Mouse (Mus musculus): ENCODE measurements around the gene Gm11111. TPM values are rescaled to one million over a fixed set of nuclear protein-coding genes. Genes with fewer than 3 reads are reported as not detected.

Gm11111 gene
- total and polyA plus RNA-seq, 2 experiments from 2014 or later, result not detected

DNA sequence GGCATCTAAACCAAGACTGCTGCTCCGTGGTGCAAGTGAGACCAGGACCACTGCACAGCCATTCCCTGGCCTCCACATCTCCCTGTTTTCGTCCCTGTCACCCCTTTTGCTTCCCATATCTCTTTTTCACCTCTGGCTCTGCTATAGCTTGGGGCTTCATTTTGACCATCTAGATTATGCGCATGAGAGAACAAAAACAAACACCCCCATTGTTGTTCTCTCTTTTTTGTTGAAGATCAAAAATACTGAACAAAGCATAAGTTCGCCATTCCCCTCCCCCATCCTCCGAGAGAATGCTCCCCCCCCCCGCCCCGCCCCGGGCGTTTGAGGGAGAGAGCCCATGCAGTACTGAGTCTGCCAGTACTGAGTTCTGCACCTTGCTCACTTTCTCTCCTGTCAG, 11.3 kb downstream of the Gm11111 start:
- Histone ChIP-seq H3K4me1 (ENCODE audit: insufficient read depth, low read length) (no peaks in the 10 kb centered on the region), H3K4me2 (ENCODE audit: low read depth, low read length, poor library complexity, severe bottlenecking) (no peak overlapping the region), H3K9me3 (ENCODE audit: low read length) (no peaks in the 10 kb centered on the region), H3K27ac (ENCODE audit: low read depth, low read length) (no peak overlapping the region), H3K27me3 (ENCODE audit: insufficient read depth, low read length) (no peaks in the 10 kb centered on the region), H3K36me3 (ENCODE audit: insufficient read depth, low read length) (no peaks in the 10 kb centered on the region), H3K9ac (replicated peaks; ENCODE audit: low read length, poor library complexity, severe bottlenecking) (no peak overlapping the region), H3K4me3 (ENCODE audit: low read depth, low read length) (no peak overlapping the region)
- DNase-seq (ENCODE audit: low spot score), result no peak
- no peak for ATAC-seq (ENCODE audit: low FRiP score)
- 23% methylated on average over 9 of the region's 9 CpGs for WGBS
- no peak for TF ChIP-seq CTCF (IDR thresholded peaks at IDR 0.05)

DNA sequence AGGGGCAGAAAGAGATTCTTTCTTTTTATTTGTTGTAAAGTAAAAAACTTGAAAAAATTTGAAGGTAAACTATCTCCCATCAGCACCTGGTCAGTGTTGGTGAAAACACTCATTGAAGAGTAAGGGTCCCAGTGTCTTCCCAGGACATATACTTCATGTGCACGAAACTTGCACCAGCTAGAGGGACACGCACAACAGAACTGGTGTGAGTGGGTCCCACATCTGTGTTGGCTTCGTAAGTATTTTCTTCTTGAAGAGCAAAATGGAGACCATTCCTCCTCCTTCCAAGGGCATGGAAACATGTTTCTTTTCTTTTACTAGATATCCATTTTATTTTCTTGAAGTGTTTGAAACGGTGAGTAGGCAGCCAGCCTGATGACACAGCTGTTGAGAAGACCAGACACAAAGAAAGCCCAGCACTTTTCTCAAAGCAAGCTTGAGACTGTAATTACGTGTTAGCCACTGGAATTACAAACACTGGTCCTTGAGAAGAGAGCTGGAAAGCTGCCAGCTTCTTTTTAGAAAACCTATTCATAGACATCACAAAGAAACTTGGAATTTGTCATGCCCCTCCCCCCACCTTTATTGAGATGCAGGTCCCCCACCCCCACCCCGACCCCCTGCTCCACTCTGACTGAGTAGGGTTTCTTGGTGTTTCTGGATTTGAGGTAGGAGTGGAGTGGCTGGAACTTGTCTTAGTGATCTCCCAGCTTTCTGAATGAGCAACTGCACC, 14.1 kb downstream of the Gm11111 start:
- H3K9me3 ChIP-seq (ENCODE audit: low read length), result no peaks in the 10 kb centered on the region
- H3K4me2 ChIP-seq (ENCODE audit: low read depth, low read length, poor library complexity, severe bottlenecking), result no peak overlapping the region
- no peaks in the 10 kb centered on the region for H3K36me3 ChIP-seq (ENCODE audit: insufficient read depth, low read length)
- DNase-seq (ENCODE audit: low spot score), result peak; percentile 33
- H3K27ac ChIP-seq (ENCODE audit: low read depth, low read length), result no peak overlapping the region
- no peak overlapping the region for H3K4me3 ChIP-seq (ENCODE audit: low read depth, low read length)
- H3K9ac ChIP-seq (replicated peaks; ENCODE audit: low read length, poor library complexity, severe bottlenecking), result no peak overlapping the region
- 29% methylated on average over 6 of the region's 6 CpGs for WGBS
- no peaks in the 10 kb centered on the region for H3K27me3 ChIP-seq (ENCODE audit: insufficient read depth, low read length)
- no peak for TF ChIP-seq CTCF (IDR thresholded peaks at IDR 0.05)
- no peak for ATAC-seq (ENCODE audit: low FRiP score)
- H3K4me1 ChIP-seq (ENCODE audit: insufficient read depth, low read length), result no peaks in the 10 kb centered on the region

DNA sequence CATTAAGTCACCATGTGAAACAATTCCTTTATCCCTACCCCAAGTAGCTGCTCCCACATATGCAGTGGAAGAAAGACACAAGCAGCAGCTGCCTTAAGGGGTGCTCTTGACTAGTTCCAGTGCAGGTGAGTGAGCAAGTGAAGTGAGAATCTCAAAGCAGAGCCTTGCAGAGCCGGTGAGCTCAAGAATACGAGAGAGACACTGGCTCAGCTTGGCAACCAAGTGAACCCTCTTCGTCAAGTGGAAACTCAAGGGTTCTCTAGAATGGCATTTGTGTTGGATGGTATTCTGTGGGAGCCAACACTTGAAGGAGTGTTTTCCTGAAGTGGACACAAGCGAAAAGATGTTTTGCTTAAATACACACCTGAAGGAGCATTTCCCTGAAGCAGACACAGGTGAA, 16.0 kb downstream of the Gm11111 start:
- Histone ChIP-seq H3K4me1 (ENCODE audit: insufficient read depth, low read length) (no peaks in the 10 kb centered on the region), H3K27ac (ENCODE audit: low read depth, low read length) (no peak overlapping the region), H3K4me3 (ENCODE audit: low read depth, low read length) (no peak overlapping the region), H3K4me2 (ENCODE audit: low read depth, low read length, poor library complexity, severe bottlenecking) (no peak overlapping the region), H3K36me3 (ENCODE audit: insufficient read depth, low read length) (no peaks in the 10 kb centered on the region), H3K9ac (replicated peaks; ENCODE audit: low read length, poor library complexity, severe bottlenecking) (no peak overlapping the region), H3K9me3 (ENCODE audit: low read length) (no peaks in the 10 kb centered on the region), H3K27me3 (ENCODE audit: insufficient read depth, low read length) (no peaks in the 10 kb centered on the region)
- ATAC-seq (ENCODE audit: low FRiP score) (no peak), DNase-seq (ENCODE audit: low spot score) (no peak)
- TF ChIP-seq CTCF (IDR thresholded peaks at IDR 0.05), result no peak
- 94% methylated on average over 4 of the region's 4 CpGs for WGBS

DNA sequence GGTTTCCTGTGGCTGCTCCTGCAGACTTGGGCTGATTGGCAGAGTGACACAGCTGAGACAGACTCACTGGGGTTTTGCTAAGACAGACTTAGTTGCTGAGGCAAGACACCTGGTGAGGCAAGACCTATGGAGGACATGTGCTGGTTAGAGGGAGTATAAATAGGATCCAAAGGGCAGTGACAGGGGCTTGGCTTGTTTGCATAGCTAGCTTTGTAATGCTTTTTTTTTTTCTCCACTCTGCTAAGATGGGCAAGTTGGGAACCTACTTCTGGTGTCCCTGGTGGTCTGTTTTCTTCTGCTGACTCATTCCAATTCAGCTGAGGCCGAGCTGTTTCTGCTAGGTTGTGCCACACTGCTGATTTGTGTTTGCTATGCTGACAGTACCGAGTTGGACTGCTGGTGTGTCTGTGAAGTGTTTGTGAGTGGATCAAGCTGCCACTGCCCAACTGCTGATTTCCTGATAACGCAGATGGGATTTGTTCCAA, 16.6 kb downstream of the Gm11111 start:
- no peak overlapping the region for H3K4me3 ChIP-seq (ENCODE audit: low read depth, low read length)
- no peak for ATAC-seq (ENCODE audit: low FRiP score)
- no peaks in the 10 kb centered on the region for H3K27me3 ChIP-seq (ENCODE audit: insufficient read depth, low read length)
- no peak overlapping the region for H3K9ac ChIP-seq (replicated peaks; ENCODE audit: low read length, poor library complexity, severe bottlenecking)
- no peaks in the 10 kb centered on the region for H3K36me3 ChIP-seq (ENCODE audit: insufficient read depth, low read length)
- no peak overlapping the region for H3K4me2 ChIP-seq (ENCODE audit: low read depth, low read length, poor library complexity, severe bottlenecking)
- no peak for DNase-seq (ENCODE audit: low spot score)
- H3K9me3 ChIP-seq (ENCODE audit: low read length), result no peaks in the 10 kb centered on the region
- H3K27ac ChIP-seq (ENCODE audit: low read depth, low read length), result no peak overlapping the region
- WGBS, result 65% methylated on average over 3 of the region's 3 CpGs
- no peaks in the 10 kb centered on the region for H3K4me1 ChIP-seq (ENCODE audit: insufficient read depth, low read length)
- TF ChIP-seq CTCF (IDR thresholded peaks at IDR 0.05), result no peak

DNA sequence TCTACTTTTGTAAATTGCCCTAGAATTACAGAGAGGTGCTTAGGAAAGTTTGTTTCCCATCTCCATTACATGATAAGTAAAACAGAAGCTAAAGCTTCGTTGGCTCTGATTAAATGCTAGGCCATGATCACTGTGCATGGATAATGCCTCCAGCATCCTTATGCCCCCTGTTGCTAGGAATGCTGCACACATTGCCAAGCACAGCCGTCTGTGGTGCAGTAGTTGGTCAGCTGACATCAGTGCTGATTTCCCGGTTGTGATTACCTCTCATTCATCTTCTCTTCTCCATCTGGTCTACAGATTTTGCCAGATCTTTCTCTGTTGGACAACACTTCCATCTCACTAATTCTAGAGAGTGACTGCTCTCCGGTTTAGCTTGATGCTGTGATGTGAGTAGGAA, 19.9 kb downstream of the Gm11111 start:
- ATAC-seq (ENCODE audit: low FRiP score) (no peak), DNase-seq (ENCODE audit: low spot score) (peak; percentile 79)
- WGBS, result 61% methylated on average over 4 of the region's 4 CpGs
- Histone ChIP-seq H3K4me3 (ENCODE audit: low read depth, low read length) (no peak overlapping the region), H3K4me2 (ENCODE audit: low read depth, low read length, poor library complexity, severe bottlenecking) (no peak overlapping the region), H3K27ac (ENCODE audit: low read depth, low read length) (no peak overlapping the region), H3K27me3 (ENCODE audit: insufficient read depth, low read length) (no peaks in the 10 kb centered on the region), H3K9ac (replicated peaks; ENCODE audit: low read length, poor library complexity, severe bottlenecking) (no peak overlapping the region), H3K36me3 (ENCODE audit: insufficient read depth, low read length) (no peaks in the 10 kb centered on the region), H3K4me1 (ENCODE audit: insufficient read depth, low read length) (no peaks in the 10 kb centered on the region), H3K9me3 (ENCODE audit: low read length) (no peaks in the 10 kb centered on the region)
- no peak for TF ChIP-seq CTCF (IDR thresholded peaks at IDR 0.05)

DNA sequence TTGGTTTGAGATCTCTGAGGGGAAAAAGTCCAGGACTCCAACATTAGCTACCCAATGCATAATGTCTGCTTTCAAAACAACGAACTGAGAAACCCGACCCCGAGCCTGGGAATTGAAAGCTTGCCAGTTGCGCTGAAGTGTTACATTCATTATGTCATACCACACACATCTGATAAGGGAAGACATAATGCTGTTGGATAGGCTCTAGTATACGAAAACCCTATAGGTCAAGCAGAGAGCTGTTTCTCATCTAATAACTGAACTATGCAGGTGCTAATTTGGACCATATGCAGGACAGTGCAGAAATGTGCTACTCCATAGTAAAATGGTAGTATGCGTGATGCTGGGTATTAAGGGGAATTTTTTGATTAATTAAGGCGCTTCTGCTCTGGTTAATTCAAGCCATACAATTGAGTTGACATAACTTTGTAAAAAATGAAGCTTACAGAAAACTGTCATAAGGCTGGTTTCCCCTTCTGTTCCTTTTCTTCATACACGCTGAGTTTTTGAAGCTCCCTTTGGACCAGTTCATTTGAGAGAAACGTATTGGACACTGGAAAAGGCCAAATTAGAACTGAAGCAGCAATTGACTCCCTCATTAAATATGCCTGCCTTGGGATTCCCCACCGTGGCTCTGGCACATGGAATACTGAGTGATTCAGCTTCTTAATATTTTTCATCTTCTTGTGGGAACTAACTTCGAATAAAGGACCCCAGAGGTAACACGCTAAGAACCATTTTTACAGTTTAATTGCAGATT, 22.4 kb downstream of the Gm11111 start:
- Histone ChIP-seq H3K27ac (ENCODE audit: low read depth, low read length) (no peak overlapping the region), H3K9me3 (ENCODE audit: low read length) (no peaks in the 10 kb centered on the region), H3K4me1 (ENCODE audit: insufficient read depth, low read length) (no peaks in the 10 kb centered on the region), H3K27me3 (ENCODE audit: insufficient read depth, low read length) (no peaks in the 10 kb centered on the region), H3K36me3 (ENCODE audit: insufficient read depth, low read length) (no peaks in the 10 kb centered on the region), H3K4me2 (ENCODE audit: low read depth, low read length, poor library complexity, severe bottlenecking) (no peak overlapping the region), H3K4me3 (ENCODE audit: low read depth, low read length) (no peak overlapping the region), H3K9ac (replicated peaks; ENCODE audit: low read length, poor library complexity, severe bottlenecking) (no peak overlapping the region)
- 44% methylated on average over 12 of the region's 12 CpGs for WGBS
- DNase-seq (ENCODE audit: low spot score) (peak; percentile 47), ATAC-seq (ENCODE audit: low FRiP score) (no peak)
- TF ChIP-seq CTCF (IDR thresholded peaks at IDR 0.05), result no peak

All from midbrain, postnatal 0 days (tissue).